Mouse (Mus musculus) olfactory bulb, adult 2 months (tissue): ENCODE data around the gene Gm28042. TPM values are rescaled to one million over a fixed set of nuclear protein-coding genes. Genes with fewer than 3 reads are reported as not detected.

Experiments used
- H3K27ac ChIP-seq: fragments of 200-500 bp; 2 replicates; pipeline ENCODE4 v1.5.1; 2012; ENCODE audit warnings: low read depth, low read length; ENCODE audit not compliant: insufficient read depth
- H3K4me1 ChIP-seq: fragments of 200-500 bp; 2 replicates; pipeline ENCODE4 v1.6.1; 2012; ENCODE audit warnings: low read length; ENCODE audit not compliant: control insufficient read depth, insufficient read depth
- H3K4me3 ChIP-seq: fragments of 200-500 bp; 2 replicates; pipeline ENCODE4 v1.5.1; 2012; ENCODE audit warnings: mild to moderate bottlenecking, low read depth, low read length, moderate library complexity; ENCODE audit not compliant: insufficient read depth
- CTCF ChIP-seq: fragments of 200-500 bp; IDR thresholded peaks from 2 replicates; pipeline ENCODE4 v1.5.1; 2012; ENCODE audit warnings: low read depth, mild to moderate bottlenecking, low read length, moderate library complexity; ENCODE audit not compliant: insufficient read depth
- POLR2A ChIP-seq: fragments of 200-500 bp; IDR thresholded peaks from 2 replicates; pipeline ENCODE4 v1.6.1; 2012; ENCODE audit warnings: mild to moderate bottlenecking, low read depth, low read length, moderate library complexity; ENCODE audit not compliant: insufficient read depth
- WGBS: fragments of 180-500 bp; shearing (Covaris S2); methylation state at CpG from one replicate; pipeline ENCODE4 v1.1.7; 2018; 5-methylcytosine and 5-hydroxymethylcytosine counted together
- polyA plus RNA-seq: library from polyadenylated mRNA; stranded (reverse); fragments of >200 nt; gene quantifications from 2 replicates; pipeline ENCODE4 v1.2.4, GENCODE M21; 2012; ENCODE audit warnings: low replicate concordance; ENCODE audit not compliant: missing spikeins, insufficient read depth, insufficient read length

The Gm28042 gene
- polyA plus RNA-seq, 1 experiment = not detected

GRCm38 (mm10) chr2:120007680-120008210 lies 19.5 kb upstream of the Gm28042 start:
- whole genome bisulfite sequencing = 77% methylated on average over 4 of the region's 4 CpGs
- H3K27ac ChIP-seq = 0 out of 2 replicates have a peak overlapping the region, but pooled peaks have one; percentile 41
- H3K4me3 ChIP-seq = no peak overlapping the region
- peaks cover 6% of the 10 kb centered on the region for H3K4me1 ChIP-seq
- TF ChIP-seq POLR2A (no peak), CTCF (no peak)

DNA sequence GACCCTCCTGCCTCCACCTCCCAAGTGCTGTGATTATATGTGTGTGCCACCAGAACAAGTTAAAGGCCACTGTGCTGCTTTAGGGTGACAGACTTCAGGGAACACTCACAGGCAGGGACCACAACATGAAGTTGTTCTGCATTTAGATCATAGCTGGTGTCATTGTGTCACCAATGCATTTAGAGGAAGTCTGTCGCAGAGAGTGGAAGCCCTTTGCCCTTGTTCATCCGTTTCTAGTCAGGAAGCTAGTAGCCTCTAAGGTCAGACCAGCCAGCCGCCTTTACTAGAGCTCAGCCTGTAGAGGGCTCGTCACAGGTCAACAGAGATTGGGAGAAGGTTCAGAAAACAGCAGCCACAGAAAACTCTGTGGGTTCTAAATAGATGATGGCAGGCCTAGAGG lies 18.6 kb upstream of the Gm28042 start:
- H3K4me1 ChIP-seq = peaks cover 6% of the 10 kb centered on the region
- no peak for TF ChIP-seq POLR2A
- no peak for TF ChIP-seq CTCF
- 83% methylated on average over 4 of the region's 4 CpGs for WGBS
- no peak overlapping the region for H3K4me3 ChIP-seq
- no peak overlapping the region for H3K27ac ChIP-seq

DNA sequence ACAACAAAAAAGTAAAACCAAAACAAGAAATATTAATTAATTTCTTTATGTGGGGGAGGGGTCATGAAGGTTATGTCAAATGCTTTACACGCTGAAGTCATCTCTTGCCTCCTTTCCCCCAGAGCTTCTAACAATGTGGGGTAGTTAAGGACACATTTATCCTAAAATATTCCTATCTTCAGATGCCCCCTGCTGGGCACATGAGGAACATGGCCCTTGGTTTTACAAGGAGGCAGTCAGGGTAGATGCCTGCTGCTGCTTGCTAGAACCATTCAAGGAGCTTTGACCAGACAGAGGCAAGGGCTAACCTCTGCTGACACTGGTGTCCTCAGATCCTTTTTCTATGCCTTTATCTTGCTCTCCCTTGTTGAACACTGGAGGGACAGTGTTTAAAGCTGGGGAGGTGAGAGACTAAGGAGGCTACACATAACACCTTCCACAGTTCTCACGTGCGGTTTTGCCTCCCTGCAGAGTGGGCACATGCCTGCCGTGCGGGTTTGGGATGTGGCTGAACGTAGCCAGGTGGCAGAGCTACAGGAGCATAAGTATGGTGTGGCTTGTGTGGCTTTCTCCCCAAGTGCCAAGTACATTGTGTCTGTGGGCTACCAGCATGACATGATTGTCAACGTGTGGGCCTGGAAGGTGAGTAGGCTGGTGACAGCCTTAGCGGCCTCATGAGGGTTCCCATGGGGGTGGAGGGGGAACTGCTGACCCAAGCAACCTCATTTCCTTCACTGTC lies 15.7 kb upstream of the Gm28042 start:
- peaks cover 6% of the 10 kb centered on the region for H3K4me1 ChIP-seq
- no peak for TF ChIP-seq POLR2A
- TF ChIP-seq CTCF = no peak
- 71% methylated on average over 8 of the region's 8 CpGs for WGBS
- H3K4me3 ChIP-seq = no peak overlapping the region
- H3K27ac ChIP-seq = no peak overlapping the region

GRCm38 (mm10) chr2:120012924-120013323 lies 14.4 kb upstream of the Gm28042 start:
- 89% methylated on average over 13 of the region's 13 CpGs for WGBS

DNA sequence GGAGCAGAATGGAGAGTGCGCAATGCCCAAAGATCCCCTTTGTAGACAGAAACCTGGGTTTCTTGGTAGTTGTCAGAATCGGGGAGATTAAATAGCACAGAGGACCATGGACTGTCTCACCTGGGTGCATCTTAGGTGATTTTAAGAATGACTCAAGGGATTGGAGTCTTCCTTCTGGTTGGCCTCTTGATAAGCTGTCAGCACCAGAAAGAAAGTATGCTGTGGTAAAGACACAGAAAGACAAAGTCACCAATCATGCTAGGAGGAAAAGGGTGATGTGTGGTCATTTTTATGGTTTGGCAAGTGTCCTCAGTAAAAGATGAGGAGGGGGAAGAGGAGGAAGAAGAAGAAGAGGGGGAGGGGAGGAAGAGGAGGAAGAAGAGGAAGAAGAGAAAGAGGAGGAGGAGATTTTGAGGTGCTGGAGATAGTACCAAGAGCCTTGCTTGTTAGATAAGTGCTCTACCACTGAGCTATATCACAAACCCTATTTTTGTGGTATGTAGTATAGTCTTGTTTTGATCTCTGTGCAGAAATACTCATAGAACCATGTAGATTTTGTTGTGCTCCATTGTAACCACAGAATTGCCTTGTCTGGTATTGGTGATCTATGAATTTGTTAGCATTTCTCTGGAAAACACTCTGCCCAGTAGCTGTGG lies 13.3 kb upstream of the Gm28042 start:
- TF ChIP-seq CTCF (no peak), POLR2A (no peak)
- no peaks in the 10 kb centered on the region for H3K4me1 ChIP-seq
- WGBS = 95% methylated on average over 2 of the region's 2 CpGs
- H3K27ac ChIP-seq = no peak overlapping the region
- H3K4me3 ChIP-seq = no peak overlapping the region

More at GRCm38 (mm10) chr2:120012924-120013323, 14.4 kb upstream of the Gm28042 start:
- TF ChIP-seq CTCF (no peak), POLR2A (no peak)
- no peak overlapping the region for H3K4me3 ChIP-seq
- H3K27ac ChIP-seq = no peak overlapping the region
- H3K4me1 ChIP-seq = peaks cover under 1% of the 10 kb centered on the region; the same call in 1 of the 2 replicates

DNA sequence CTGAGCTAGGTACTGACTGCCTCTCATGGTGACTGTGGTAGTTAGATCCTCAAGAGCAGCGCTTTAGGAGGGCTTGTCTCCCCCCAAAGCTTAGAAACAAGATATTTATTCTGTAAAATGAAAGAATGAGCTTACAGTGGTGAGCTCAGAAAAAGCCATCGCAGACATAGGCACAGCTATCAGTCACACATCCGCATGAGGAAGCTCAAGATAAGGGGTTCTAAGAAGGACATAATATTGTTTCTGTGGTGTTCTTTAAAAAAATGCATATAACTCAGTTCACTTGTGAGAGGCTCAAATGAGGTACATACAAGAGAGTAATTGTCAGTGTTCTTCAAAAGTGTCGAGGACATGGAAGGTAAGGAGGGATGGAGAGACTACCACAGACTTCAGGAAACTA lies 11.4 kb upstream of the Gm28042 start:
- H3K4me3 ChIP-seq = no peak overlapping the region
- H3K4me1 ChIP-seq = no peaks in the 10 kb centered on the region
- WGBS = 92% methylated on average over 4 of the region's 4 CpGs
- no peak overlapping the region for H3K27ac ChIP-seq
- TF ChIP-seq CTCF (no peak), POLR2A (no peak)

- 74% methylated on average over 12 of the region's 12 CpGs for WGBS
- Histone ChIP-seq H3K4me3 (no peak overlapping the region), H3K4me1 (no peaks in the 10 kb centered on the region), H3K27ac (no peak overlapping the region)
- no peak for TF ChIP-seq POLR2A
- no peak for TF ChIP-seq CTCF
These were observed 9.7 kb upstream of the Gm28042 start for GRCm38 (mm10) chr2:120017599-120017998.

GRCm38 (mm10) chr2:120024337-120024736 lies 3.0 kb upstream of the Gm28042 start:
- Histone ChIP-seq H3K4me1 (peaks cover 8% of the 10 kb centered on the region), H3K4me3 (no peak overlapping the region), H3K27ac (no peak overlapping the region)
- 82% methylated on average over 5 of the region's 5 CpGs for WGBS
- TF ChIP-seq CTCF = no peak
- TF ChIP-seq POLR2A = no peak

- 49% methylated on average over 3 of the region's 3 CpGs for WGBS
- peak overlapping the region; percentile 64; the same call in 1 of the 2 replicates for H3K27ac ChIP-seq
- peaks cover 8% of the 10 kb centered on the region for H3K4me1 ChIP-seq
- no peak for TF ChIP-seq CTCF
- peak overlapping the region; percentile 81 for H3K4me3 ChIP-seq
These were observed 648 bp downstream of the Gm28042 start for GRCm38 (mm10) chr2:120027950-120028331.
